ENCODE assay signal across 15 mouse cellular contexts in genomic region chr2:28601720-28602590, GRCm38 (mm10). TPM values are rescaled to one million over a fixed set of nuclear protein-coding genes. Genes with fewer than 3 reads are reported as not detected.
DNase-seq lines count a peak whose midpoint lies in the region; ATAC-seq and TF ChIP-seq lines count a peak whose summit lies in the region.
"Had no signal": no experiment of that assay in that cellular context is flagged by ENCODE, and none has a peak within 500 bp of the region (broad histone marks: within the 10 kb centered on the region; RNA-seq: fewer than 3 reads in every experiment).

No protein-coding gene starts in this region.

- WGBS in kidney, embryonic 14.5 days, result 41% methylated on average over 12 of the region's 12 CpGs
- WGBS in liver, embryonic 11.5 days, result 18% methylated on average over 12 of the region's 12 CpGs
- 61% methylated on average over 12 of the region's 12 CpGs for WGBS in midbrain, postnatal 0 days

- ATAC-seq in kidney, embryonic 14.5 days (ENCODE audit: low FRiP score, low TSS enrichment), result no peak
- peak; percentile 87 for ATAC-seq in liver, embryonic 11.5 days (replicated peaks; ENCODE audit: low FRiP score)
- ATAC-seq in monocyte, adult 5-6 weeks (replicated peaks; ENCODE audit: insufficient number of reproducible peaks, low FRiP score, low TSS enrichment, poor library complexity, severe bottlenecking), result no peak
- ATAC-seq in midbrain, postnatal 0 days (ENCODE audit: low FRiP score), result no peak

- no peaks in the 10 kb centered on the region for H3K36me3 ChIP-seq in kidney, embryonic 14.5 days (ENCODE audit: control insufficient read depth, insufficient read depth, low read length)
- no peaks in the 10 kb centered on the region for H3K36me3 ChIP-seq in liver, embryonic 11.5 days (ENCODE audit: control insufficient read depth, insufficient read depth, low read length)
- H3K36me3 ChIP-seq in midbrain, postnatal 0 days (ENCODE audit: insufficient read depth, low read length), result peaks cover 2% of the 10 kb centered on the region; the same call in 1 of the 2 replicates
- H3K36me3 ChIP-seq: embryonic facial prominence, embryonic 15.5 days had no signal

- H3K4me3 ChIP-seq in kidney, embryonic 14.5 days (ENCODE audit: low read length), result no peak overlapping the region
- no peak overlapping the region for H3K4me3 ChIP-seq in liver, embryonic 11.5 days (ENCODE audit: low read depth, low read length)
- no peak overlapping the region for H3K4me3 ChIP-seq in midbrain, postnatal 0 days (ENCODE audit: low read depth, low read length)
- H3K4me3 ChIP-seq: embryonic facial prominence, embryonic 15.5 days had no signal

- TF ChIP-seq CTCF in midbrain, postnatal 0 days (IDR thresholded peaks at IDR 0.05), result no peak

- H3K9me3 ChIP-seq in kidney, embryonic 14.5 days (ENCODE audit: control insufficient read depth, low read length), result no peaks in the 10 kb centered on the region
- no peaks in the 10 kb centered on the region for H3K9me3 ChIP-seq in liver, embryonic 11.5 days (ENCODE audit: control insufficient read depth, low read length)
- H3K9me3 ChIP-seq in midbrain, postnatal 0 days (ENCODE audit: low read length), result no peaks in the 10 kb centered on the region
- H3K9me3 ChIP-seq: embryonic facial prominence, embryonic 15.5 days had no signal

- DNase-seq in kidney, postnatal 25 days, result no peak
- peak; percentile 94 for DNase-seq in c-Kit-positive CD71-positive TER-119-negative erythroid progenitor cells, embryonic 14.5 days (ENCODE audit: low read depth)
- peak; percentile 83 for DNase-seq in liver, embryonic 11.5 days (ENCODE audit: low spot score)
- peak; percentile 69 to 71 for DNase-seq in spleen, postnatal 14 days (ENCODE audit: low spot score in 2 of 2)
- no peak for DNase-seq in midbrain, postnatal 0 days (ENCODE audit: low spot score)
- no peak for DNase-seq in yolk sac, embryonic 10.5 days (ENCODE audit: low spot score)
- DNase-seq: cerebellum, postnatal 25 days; heart, postnatal 4 days; right cerebral cortex, postnatal 4 days had no signal

- H3K4me2 ChIP-seq in kidney, embryonic 14.5 days (replicated peaks; ENCODE audit: low read depth, low read length), result no peak overlapping the region
- peak overlapping the region; percentile 52 for H3K4me2 ChIP-seq in liver, embryonic 11.5 days
- H3K4me2 ChIP-seq in midbrain, postnatal 0 days (ENCODE audit: low read depth, low read length, poor library complexity, severe bottlenecking), result no peak overlapping the region
- H3K4me2 ChIP-seq: embryonic facial prominence, embryonic 15.5 days had no signal

- H3K27ac ChIP-seq in kidney, embryonic 14.5 days (ENCODE audit: low read depth, low read length), result peak overlapping the region; percentile 38; the same call in 1 of the 2 replicates
- H3K27ac ChIP-seq in liver, embryonic 11.5 days (ENCODE audit: low read depth, low read length), result peak overlapping the region; percentile 97
- H3K27ac ChIP-seq in midbrain, postnatal 0 days (ENCODE audit: low read depth, low read length), result no peak overlapping the region
- H3K27ac ChIP-seq: embryonic facial prominence, embryonic 15.5 days; kidney, postnatal 0 days had no signal

- H3K4me1 ChIP-seq in kidney, embryonic 14.5 days (ENCODE audit: control insufficient read depth, insufficient read depth, low read length), result peaks cover 16% of the 10 kb centered on the region; the same call in 1 of the 2 replicates
- peaks cover 73% of the 10 kb centered on the region for H3K4me1 ChIP-seq in liver, embryonic 11.5 days (replicated peaks; ENCODE audit: control insufficient read depth, insufficient read depth, low read length)
- H3K4me1 ChIP-seq in midbrain, postnatal 0 days (ENCODE audit: insufficient read depth, low read length), result no peaks in the 10 kb centered on the region

- no peak overlapping the region for H3K9ac ChIP-seq in kidney, embryonic 14.5 days (ENCODE audit: low read depth, low read length)
- H3K9ac ChIP-seq in liver, embryonic 11.5 days (ENCODE audit: low read depth, low read length), result peak overlapping the region; percentile 66
- no peak overlapping the region for H3K9ac ChIP-seq in midbrain, postnatal 0 days (replicated peaks; ENCODE audit: low read length, poor library complexity, severe bottlenecking)
- H3K9ac ChIP-seq: embryonic facial prominence, embryonic 15.5 days had no signal

- H3K27me3 ChIP-seq in kidney, embryonic 14.5 days (ENCODE audit: control insufficient read depth, insufficient read depth, low read length), result no peaks in the 10 kb centered on the region
- H3K27me3 ChIP-seq in liver, embryonic 11.5 days (replicated peaks; ENCODE audit: control insufficient read depth, insufficient read depth, low read length), result no peaks in the 10 kb centered on the region
- H3K27me3 ChIP-seq in midbrain, postnatal 0 days (ENCODE audit: insufficient read depth, low read length), result no peaks in the 10 kb centered on the region
- H3K27me3 ChIP-seq: embryonic facial prominence, embryonic 15.5 days had no signal

RNA-seq across cellular contexts. Expression of gene Gtf3c5, which starts 18.4 kb away (rescaled TPM):
- 31.1 and 35.8 TPM in 2 replicates for polyA plus RNA-seq in kidney, embryonic 14.5 days (2014; fragmentation: Nextera tagmentation; extraction: Ambion mirVana)
- 30.8 and 32.9 TPM in 2 replicates for polyA plus RNA-seq in liver, embryonic 11.5 days (2014; fragmentation: Nextera tagmentation; extraction: Ambion mirVana)
- total RNA-seq in monocyte, adult 5-6 weeks (2017), result 5.6 to 17.7 TPM (median 9.1 TPM) in 3 replicates
- total RNA-seq in midbrain, postnatal 0 days (2014; rRNA removed), result 23.3 and 26.7 TPM in 2 replicates
- polyA plus RNA-seq in midbrain, postnatal 0 days (2015; fragmentation: Nextera tagmentation; extraction: Ambion mirVana), result 29.3 and 33.5 TPM in 2 replicates

RNA-seq across cellular contexts. Expression of gene Gfi1b, which starts 19.8 kb away (rescaled TPM):
- polyA plus RNA-seq in kidney, embryonic 14.5 days (2014; fragmentation: Nextera tagmentation; extraction: Ambion mirVana), result 0.45 and 0.49 TPM in 2 replicates
- 143 and 151 TPM in 2 replicates for polyA plus RNA-seq in liver, embryonic 11.5 days (2014; fragmentation: Nextera tagmentation; extraction: Ambion mirVana)
- 1.6 to 8.2 TPM (median 4.6 TPM) in 3 replicates for total RNA-seq in monocyte, adult 5-6 weeks (2017)
- total RNA-seq in midbrain, postnatal 0 days (2014; rRNA removed), result not detected in 2 replicates
- polyA plus RNA-seq in midbrain, postnatal 0 days (2015; fragmentation: Nextera tagmentation; extraction: Ambion mirVana), result not detected in 2 replicates
- total RNA-seq: gastrocnemius, adult 18-20 months; heart, postnatal 4 days; left cerebral cortex, adult 18-20 months had no signal
- polyA plus RNA-seq: embryonic facial prominence, embryonic 15.5 days had no signal

RNA-seq across cellular contexts. Expression of gene Cel, which starts 38.8 kb away (rescaled TPM):
- polyA plus RNA-seq in kidney, embryonic 14.5 days (2014; fragmentation: Nextera tagmentation; extraction: Ambion mirVana), result not detected in 2 replicates
- polyA plus RNA-seq in liver, embryonic 11.5 days (2014; fragmentation: Nextera tagmentation; extraction: Ambion mirVana), result not detected in 2 replicates
- not detected in 3 replicates for total RNA-seq in monocyte, adult 5-6 weeks (2017)
- total RNA-seq in midbrain, postnatal 0 days (2014; rRNA removed), result not detected in 2 replicates
- not detected in 2 replicates for polyA plus RNA-seq in midbrain, postnatal 0 days (2015; fragmentation: Nextera tagmentation; extraction: Ambion mirVana)
- total RNA-seq: heart, postnatal 4 days; left cerebral cortex, adult 18-20 months had no signal
- polyA plus RNA-seq: kidney, postnatal 0 days had no signal

RNA-seq across cellular contexts. Expression of gene Tsc1, which starts 39.1 kb away (rescaled TPM):
- 14.8 and 22.2 TPM in 2 replicates for polyA plus RNA-seq in kidney, embryonic 14.5 days (2014; fragmentation: Nextera tagmentation; extraction: Ambion mirVana)
- polyA plus RNA-seq in liver, embryonic 11.5 days (2014; fragmentation: Nextera tagmentation; extraction: Ambion mirVana), result 20.7 and 21.3 TPM in 2 replicates
- 14.2 to 29.8 TPM (median 24.7 TPM) in 3 replicates for total RNA-seq in monocyte, adult 5-6 weeks (2017)
- 41.3 and 42.9 TPM in 2 replicates for total RNA-seq in midbrain, postnatal 0 days (2014; rRNA removed)
- 19.5 and 22.9 TPM in 2 replicates for polyA plus RNA-seq in midbrain, postnatal 0 days (2015; fragmentation: Nextera tagmentation; extraction: Ambion mirVana)

Comparison
In these comparisons a context has a peak if more than half of its experiments do, and no peak if none do; other contexts are left out.
1. DNase-seq: peak in c-Kit-positive CD71-positive TER-119-negative erythroid progenitor cells, embryonic 14.5 days (single experiment), liver, embryonic 11.5 days (single experiment) and spleen, postnatal 14 days (2 of 2); none in kidney, postnatal 25 days (0 of 2), midbrain, postnatal 0 days (single experiment) and yolk sac, embryonic 10.5 days (single experiment).
2. RNA of gene Gfi1b, which starts 19.8 kb away (polyA plus RNA-seq): 143 to 151 TPM in liver, embryonic 11.5 days; 0.45 to 0.49 TPM in kidney, embryonic 14.5 days and not detected in midbrain, postnatal 0 days; every median in the first group is over 10 times any median in the second.